Mouse (Mus musculus): ENCODE results near the gene Fam213b.

GRCm38 (mm10) chr4:154858601-154859000 lies 40.3 kb downstream of the Fam213b start:
- no peak for TF ChIP-seq CTCF (IDR thresholded peaks at IDR 0.05; ENCODE audit: borderline replicate concordance, extremely low read depth, insufficient read depth, insufficient read length)
- no peak for TF ChIP-seq POLR2A (IDR thresholded peaks at IDR 0.05; ENCODE audit: borderline replicate concordance, extremely low read depth, insufficient read depth, insufficient read length, poor library complexity, severe bottlenecking)
